Mouse (Mus musculus) midbrain, embryonic 15.5 days (tissue): ENCODE data around the gene Surf4. TPM values are rescaled to one million over a fixed set of nuclear protein-coding genes. Genes with fewer than 3 reads are reported as not detected.
A peak's percentile ranks its signal among the peaks of the same experiment; 100 is the strongest.

Experiments
- ATAC-seq: fragments of 200-750 bp; cut with Nextera tagmentation; replicated peaks from 2 replicates; pipeline ENCODE4 v1.8.0; 2017; ENCODE audit warnings: moderate TSS enrichment
- H3K27ac ChIP-seq: fragments of 300-500 bp; sonication (generic); 2 replicates; pipeline ENCODE4 v1.5.1; 2015; ENCODE audit warnings: mild to moderate bottlenecking, inconsistent platforms
- H3K27me3 ChIP-seq: fragments of 300-500 bp; sonication (generic); replicated peaks from 2 replicates; pipeline ENCODE4 v1.6.1; 2015; ENCODE audit warnings: inconsistent platforms
- H3K36me3 ChIP-seq: fragments of 300-500 bp; sonication (generic); replicated peaks from 2 replicates; pipeline ENCODE4 v1.6.1; 2015; ENCODE audit warnings: inconsistent platforms
- H3K4me1 ChIP-seq: fragments of 300-500 bp; sonication (generic); 2 replicates; pipeline ENCODE4 v1.6.1; 2015; ENCODE audit warnings: inconsistent platforms
- H3K4me2 ChIP-seq: fragments of 300-500 bp; sonication (generic); 2 replicates; pipeline ENCODE4 v1.6.1; 2015; ENCODE audit warnings: inconsistent platforms, mild to moderate bottlenecking, moderate library complexity
- H3K4me3 ChIP-seq: fragments of 300-500 bp; sonication (generic); 2 replicates; pipeline ENCODE4 v1.5.1; 2015; ENCODE audit warnings: mild to moderate bottlenecking, inconsistent platforms
- H3K9ac ChIP-seq: fragments of 300-500 bp; sonication (generic); 2 replicates; pipeline ENCODE4 v1.6.1; 2015; ENCODE audit warnings: mild to moderate bottlenecking, inconsistent platforms
- H3K9me3 ChIP-seq: fragments of 300-500 bp; sonication (generic); 2 replicates; pipeline ENCODE4 v1.6.1; 2016; ENCODE audit warnings: inconsistent platforms
- WGBS: fragments of 180-500 bp; shearing (Covaris S2); methylation state at CpG from one replicate; pipeline ENCODE4 v1.1.7; 2015; ENCODE audit warnings: mixed read lengths; 5-methylcytosine and 5-hydroxymethylcytosine counted together
- polyA plus RNA-seq: library from polyadenylated mRNA; unstranded; fragments of >200 nt; fragmentation: Nextera tagmentation; extraction: Ambion mirVana; gene quantifications from 2 replicates; pipeline ENCODE4 v1.2.1, GENCODE M21; 2015

Surf4 gene
- polyA plus RNA-seq: 107 and 110 TPM in 2 replicates

DNA sequence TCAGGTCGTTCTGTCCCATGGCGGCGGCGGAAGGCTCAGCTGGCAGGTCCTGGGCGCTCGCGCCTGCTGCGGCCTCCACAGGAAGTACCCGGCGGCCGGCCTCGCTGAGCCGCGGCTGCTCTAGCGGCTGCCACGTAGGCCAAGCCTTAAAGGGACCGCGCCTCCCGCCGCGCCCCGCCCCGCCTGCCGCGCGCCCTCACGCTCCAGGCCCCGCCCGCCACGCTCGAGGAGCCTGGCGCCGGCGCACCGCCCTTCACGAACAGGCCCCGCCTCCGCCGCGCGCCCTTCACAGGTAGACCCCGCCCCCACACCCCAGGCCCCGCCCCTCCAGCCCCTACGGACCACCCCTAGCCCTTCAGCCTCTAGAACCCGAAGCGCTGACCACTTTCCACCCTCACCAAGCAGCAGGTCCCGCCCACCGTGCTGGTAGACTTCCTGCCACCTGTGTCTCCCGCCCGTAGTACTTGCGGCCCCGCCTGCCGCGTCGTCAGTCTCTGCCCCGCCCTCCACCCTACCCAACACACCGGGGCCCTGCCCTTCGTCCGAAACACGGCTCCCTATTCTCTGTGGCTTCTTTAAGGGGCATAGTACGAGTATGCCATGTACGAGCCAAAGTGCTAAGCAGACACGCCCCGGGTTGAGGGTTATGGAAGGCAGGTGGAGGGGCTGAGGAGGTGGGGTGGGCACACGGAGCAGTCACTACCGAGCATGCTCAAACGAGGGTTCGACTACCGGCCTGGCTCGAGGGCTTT, at the start of gene Surf4, which contains the start of gene Stkld1:
Gene Surf4 (minus strand): TSS at position 625 of the 752 bp plus-strand sequence.
Gene Stkld1 (plus strand): TSS at position 744 of the 752 bp plus-strand sequence.
- peak; percentile 95 for ATAC-seq
- Histone ChIP-seq H3K4me1 (peaks cover 26% of the 10 kb centered on the region), H3K4me2 (peak within 1 kb of the TSS; percentile 96), H3K27me3 (no peaks in the 10 kb centered on the region), H3K4me3 (peak within 1 kb of the TSS; percentile 98), H3K9me3 (no peaks in the 10 kb centered on the region), H3K36me3 (no peaks in the 10 kb centered on the region), H3K9ac (peak within 1 kb of the TSS; percentile 97), H3K27ac (peak within 1 kb of the TSS; percentile 81)
- WGBS: 2% methylated on average over 57 of the region's 70 CpGs

DNA sequence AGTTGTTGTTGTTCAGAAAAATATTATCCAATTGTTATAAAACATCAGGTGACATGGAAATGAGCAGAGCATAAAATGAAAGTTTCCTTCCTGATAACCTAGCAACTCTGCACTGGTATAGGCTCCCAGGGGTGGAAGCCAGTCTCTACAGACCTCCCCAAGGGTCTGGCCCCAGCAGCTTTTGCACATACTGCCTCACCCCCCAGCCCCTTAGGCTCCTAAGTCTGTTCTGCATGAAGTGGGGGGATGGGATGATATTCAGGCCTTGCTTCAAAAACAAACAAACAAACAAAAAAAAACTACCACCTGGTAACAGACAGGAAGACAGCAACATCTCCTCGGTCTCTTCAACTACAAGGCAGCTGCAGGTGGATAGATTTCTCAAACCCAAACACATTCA, 46.6 kb upstream of the Surf4 start:
- Histone ChIP-seq H3K4me1 (no peaks in the 10 kb centered on the region), H3K9me3 (no peaks in the 10 kb centered on the region), H3K4me3 (no peak overlapping the region), H3K36me3 (no peaks in the 10 kb centered on the region), H3K4me2 (no peak overlapping the region), H3K9ac (no peak overlapping the region), H3K27ac (no peak overlapping the region), H3K27me3 (0 out of 2 replicates have a peak, but pooled peaks cover 3% of the 10 kb centered on the region)
- no peak for ATAC-seq
- 70% methylated on average over 1 of the region's 1 CpGs for WGBS

DNA sequence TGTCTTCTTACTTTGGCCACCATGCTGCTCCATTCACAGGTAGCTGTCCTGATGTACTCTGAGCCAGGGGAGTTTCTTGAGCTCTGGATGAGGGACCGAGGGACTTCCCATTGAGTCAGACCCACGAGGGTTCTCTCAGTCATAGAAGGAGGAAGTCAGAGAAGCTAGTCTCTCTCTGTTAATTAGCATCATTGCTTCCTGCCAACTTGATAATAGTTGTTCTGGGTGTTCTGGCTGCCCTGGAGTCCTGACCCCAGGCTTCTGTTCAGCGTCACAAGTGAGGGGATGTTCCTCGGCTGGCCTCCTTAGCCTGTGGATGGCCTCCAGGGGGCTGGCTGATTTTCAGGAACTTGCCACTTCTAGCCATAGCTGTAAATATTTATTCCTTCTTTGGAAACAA, 40.2 kb upstream of the Surf4 start:
- Histone ChIP-seq H3K9me3 (no peaks in the 10 kb centered on the region), H3K4me1 (no peaks in the 10 kb centered on the region), H3K9ac (no peak overlapping the region), H3K27ac (no peak overlapping the region), H3K4me3 (no peak overlapping the region), H3K36me3 (no peaks in the 10 kb centered on the region), H3K27me3 (no peaks in the 10 kb centered on the region), H3K4me2 (no peak overlapping the region)
- WGBS: 68% methylated on average over 4 of the region's 4 CpGs
- no peak for ATAC-seq

DNA sequence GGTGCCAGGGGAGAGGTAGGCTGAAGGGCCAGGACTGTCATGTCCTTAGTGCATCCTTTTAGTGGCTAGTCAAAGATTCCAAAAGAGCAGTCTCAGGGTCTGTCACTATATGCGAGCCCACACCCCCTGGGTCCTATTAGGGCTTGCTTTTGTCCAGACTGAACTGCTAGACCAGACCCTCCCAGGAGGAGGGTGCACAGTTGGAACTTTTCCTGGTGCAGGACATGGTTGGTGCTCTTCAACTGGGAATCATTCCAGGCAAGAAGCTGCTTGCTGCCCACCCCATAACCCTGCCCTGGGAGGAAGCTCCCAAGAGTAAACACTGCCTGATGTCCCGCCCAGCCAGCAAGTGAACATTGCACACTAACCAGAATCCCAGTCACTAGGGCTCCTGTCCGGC, 39.4 kb upstream of the Surf4 start, which contains the start of gene Adamts13:
Gene Adamts13 (plus strand): TSS at position 301 of the 400 bp plus-strand sequence.
- Histone ChIP-seq H3K9ac (no peak within 1 kb of the TSS), H3K27ac (no peak within 1 kb of the TSS), H3K4me3 (no peak within 1 kb of the TSS), H3K4me2 (no peak within 1 kb of the TSS), H3K36me3 (no peaks in the 10 kb centered on the region), H3K27me3 (no peaks in the 10 kb centered on the region), H3K9me3 (no peaks in the 10 kb centered on the region), H3K4me1 (no peaks in the 10 kb centered on the region)
- 78% methylated on average over 3 of the region's 3 CpGs for WGBS
- ATAC-seq: no peak

DNA sequence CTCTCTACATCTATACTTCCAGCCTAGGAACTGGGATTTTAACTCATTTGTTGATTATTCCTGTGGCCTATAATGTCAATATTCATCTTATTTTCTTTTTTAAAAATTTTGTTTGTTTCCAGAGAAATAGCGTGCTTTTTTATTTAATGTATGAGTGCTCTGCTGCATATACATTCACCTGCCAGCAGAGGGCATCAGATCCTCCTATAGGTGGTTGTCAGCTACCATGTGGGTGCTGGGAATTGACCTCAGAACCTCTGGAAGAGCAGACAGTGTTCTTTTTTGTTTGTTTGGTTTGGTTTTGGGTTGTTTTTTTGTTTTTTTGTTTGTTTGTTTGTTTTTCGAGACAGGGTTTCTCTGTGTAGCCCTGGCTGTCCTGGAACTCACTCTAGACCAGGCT, 33.5 kb upstream of the Surf4 start:
- no peak for ATAC-seq
- H3K9ac ChIP-seq: no peak overlapping the region
- no peaks in the 10 kb centered on the region for H3K9me3 ChIP-seq
- no peak overlapping the region for H3K27ac ChIP-seq
- H3K27me3 ChIP-seq: no peaks in the 10 kb centered on the region
- WGBS: 80% methylated on average over 2 of the region's 2 CpGs
- H3K4me2 ChIP-seq: no peak overlapping the region
- H3K36me3 ChIP-seq: no peaks in the 10 kb centered on the region
- peaks cover 19% of the 10 kb centered on the region for H3K4me1 ChIP-seq
- no peak overlapping the region for H3K4me3 ChIP-seq

DNA sequence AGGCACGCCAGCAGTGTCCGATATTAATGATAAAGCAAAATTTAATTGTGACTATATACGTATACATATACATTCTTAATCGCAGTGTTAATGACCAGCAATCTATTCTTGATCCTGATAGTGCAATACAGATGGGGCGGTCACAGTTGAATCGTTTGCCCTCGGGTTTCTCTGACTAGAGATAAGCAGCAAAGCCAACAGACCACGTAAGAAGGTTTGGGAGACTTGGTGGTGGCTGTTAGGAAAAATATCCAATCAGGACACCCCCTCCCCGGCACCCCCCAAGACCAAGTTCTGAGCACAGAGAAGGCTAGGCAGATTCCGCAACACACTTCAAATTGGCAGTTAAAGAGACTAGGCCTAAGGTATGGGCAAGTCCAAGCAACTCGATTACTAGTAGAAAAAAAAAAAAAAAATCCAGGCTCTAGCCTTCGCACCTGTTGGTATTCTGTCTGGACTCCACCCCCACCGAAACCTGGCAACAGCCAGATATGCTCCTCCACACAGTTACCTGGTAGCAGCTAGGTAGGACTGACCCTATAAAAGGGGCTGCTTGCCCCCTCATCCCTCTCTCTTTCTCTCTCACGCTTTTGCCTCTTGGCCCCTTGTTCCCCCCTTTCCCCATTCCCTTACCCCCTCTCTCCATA, 31.1 kb upstream of the Surf4 start:
- H3K4me2 ChIP-seq: peak overlapping the region; percentile 68
- H3K27me3 ChIP-seq: no peaks in the 10 kb centered on the region
- peak overlapping the region; percentile 90 for H3K4me3 ChIP-seq
- peak overlapping the region; percentile 99 for H3K27ac ChIP-seq
- peak overlapping the region; percentile 92 for H3K9ac ChIP-seq
- peaks cover 3% of the 10 kb centered on the region for H3K36me3 ChIP-seq
- WGBS: 16% methylated on average over 14 of the region's 14 CpGs
- peaks cover 38% of the 10 kb centered on the region for H3K4me1 ChIP-seq
- no peaks in the 10 kb centered on the region for H3K9me3 ChIP-seq
- ATAC-seq: peak; percentile 4

DNA sequence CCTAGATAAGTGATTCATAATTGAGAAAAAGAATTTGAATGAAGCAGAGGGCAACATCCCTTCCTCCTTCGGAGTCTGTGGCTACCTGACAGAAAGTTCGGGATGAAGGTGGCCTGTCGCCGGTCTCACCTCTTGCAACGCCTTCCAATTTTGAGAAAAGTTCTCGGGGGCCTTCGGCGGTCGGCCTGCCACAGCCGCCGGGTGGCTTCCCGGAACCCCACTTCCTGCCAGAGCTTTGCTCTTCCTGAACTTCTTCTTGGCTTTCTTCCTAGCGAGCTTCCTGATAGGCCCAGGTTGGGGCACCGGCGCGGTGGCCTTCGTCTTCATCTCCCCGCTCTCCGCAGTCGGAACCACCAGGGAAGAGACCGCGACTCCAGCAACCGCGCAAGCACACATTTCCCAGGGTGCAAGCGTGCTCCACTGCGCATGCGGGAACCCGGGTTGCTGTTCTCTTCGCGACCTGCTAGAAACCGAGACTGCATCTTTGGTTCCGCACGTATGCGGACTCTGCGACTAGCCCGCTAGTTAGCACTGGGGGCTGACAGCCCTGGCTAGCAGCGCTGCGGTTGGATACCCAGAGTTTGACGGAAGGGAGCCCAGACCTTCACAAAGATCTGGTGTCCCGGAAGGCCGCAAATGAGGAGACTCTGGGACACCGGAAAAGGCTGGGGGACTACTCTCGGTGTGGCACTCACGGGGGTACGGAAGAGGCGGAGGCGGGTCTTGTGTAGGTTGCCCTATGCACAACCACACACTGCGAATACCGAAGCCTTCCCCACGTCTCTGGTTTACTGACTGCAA, 30.4 kb upstream of the Surf4 start, which contains the start of gene Rexo4:
Gene Rexo4 (minus strand): TSS at position 464 of the 801 bp plus-strand sequence.
- Histone ChIP-seq H3K27ac (peak within 1 kb of the TSS; percentile 99), H3K9me3 (no peaks in the 10 kb centered on the region), H3K27me3 (no peaks in the 10 kb centered on the region), H3K4me1 (peaks cover 38% of the 10 kb centered on the region), H3K4me3 (peak within 1 kb of the TSS; percentile 90), H3K36me3 (peaks cover 5% of the 10 kb centered on the region), H3K9ac (peak within 1 kb of the TSS; percentile 92), H3K4me2 (peak within 1 kb of the TSS; percentile 68)
- ATAC-seq: peak; percentile 98
- under 1% methylated on average over 50 of the region's 50 CpGs for WGBS

DNA sequence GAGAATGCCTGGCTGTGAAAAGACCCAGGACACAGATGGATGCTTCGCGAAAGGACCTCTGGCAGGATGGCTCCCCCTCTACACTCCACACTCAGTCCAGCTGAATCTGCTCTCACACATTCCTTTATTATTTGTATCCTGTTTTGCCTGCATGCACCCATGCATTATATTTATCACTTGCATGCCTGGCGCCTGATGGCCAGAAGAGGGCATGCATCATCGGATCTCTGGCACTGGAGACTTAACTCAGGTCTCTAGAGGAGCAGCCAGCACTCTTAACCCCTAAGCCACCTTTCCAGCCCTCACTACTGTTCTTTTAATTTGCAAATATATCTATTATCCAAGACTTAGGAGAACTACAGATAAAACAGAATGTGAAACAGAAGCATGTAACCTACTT, 27.0 kb upstream of the Surf4 start:
- Histone ChIP-seq H3K27me3 (no peaks in the 10 kb centered on the region), H3K36me3 (peaks cover 23% of the 10 kb centered on the region), H3K4me3 (no peak overlapping the region), H3K27ac (no peak overlapping the region), H3K9me3 (no peaks in the 10 kb centered on the region), H3K4me2 (no peak overlapping the region), H3K9ac (no peak overlapping the region), H3K4me1 (peaks cover 38% of the 10 kb centered on the region)
- WGBS: 79% methylated on average over 4 of the region's 4 CpGs
- ATAC-seq: no peak

DNA sequence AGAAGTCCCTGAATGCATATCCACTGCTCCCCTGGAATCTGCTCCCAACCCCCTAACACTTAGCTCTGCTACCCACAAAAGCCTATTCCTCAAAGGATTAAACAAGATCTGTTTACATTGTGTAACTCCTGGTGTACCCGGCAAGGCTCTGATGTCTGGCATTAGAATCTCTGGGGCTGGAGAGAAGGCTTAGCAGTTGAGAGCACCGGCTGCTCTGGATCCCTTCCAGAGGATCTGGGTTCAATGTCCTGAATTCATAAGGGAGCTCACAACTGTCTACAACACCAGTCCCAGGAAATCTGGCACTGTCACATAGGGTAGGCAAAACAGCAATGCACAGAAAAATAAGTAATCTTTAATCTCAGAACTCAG, 23.7 kb upstream of the Surf4 start:
- Histone ChIP-seq H3K4me3 (no peak overlapping the region), H3K36me3 (peaks cover 53% of the 10 kb centered on the region), H3K4me1 (peaks cover 21% of the 10 kb centered on the region), H3K27ac (no peak overlapping the region), H3K9me3 (no peaks in the 10 kb centered on the region), H3K27me3 (no peaks in the 10 kb centered on the region), H3K4me2 (no peak overlapping the region), H3K9ac (no peak overlapping the region)
- ATAC-seq: no peak
- WGBS: 84% methylated on average over 2 of the region's 2 CpGs

DNA sequence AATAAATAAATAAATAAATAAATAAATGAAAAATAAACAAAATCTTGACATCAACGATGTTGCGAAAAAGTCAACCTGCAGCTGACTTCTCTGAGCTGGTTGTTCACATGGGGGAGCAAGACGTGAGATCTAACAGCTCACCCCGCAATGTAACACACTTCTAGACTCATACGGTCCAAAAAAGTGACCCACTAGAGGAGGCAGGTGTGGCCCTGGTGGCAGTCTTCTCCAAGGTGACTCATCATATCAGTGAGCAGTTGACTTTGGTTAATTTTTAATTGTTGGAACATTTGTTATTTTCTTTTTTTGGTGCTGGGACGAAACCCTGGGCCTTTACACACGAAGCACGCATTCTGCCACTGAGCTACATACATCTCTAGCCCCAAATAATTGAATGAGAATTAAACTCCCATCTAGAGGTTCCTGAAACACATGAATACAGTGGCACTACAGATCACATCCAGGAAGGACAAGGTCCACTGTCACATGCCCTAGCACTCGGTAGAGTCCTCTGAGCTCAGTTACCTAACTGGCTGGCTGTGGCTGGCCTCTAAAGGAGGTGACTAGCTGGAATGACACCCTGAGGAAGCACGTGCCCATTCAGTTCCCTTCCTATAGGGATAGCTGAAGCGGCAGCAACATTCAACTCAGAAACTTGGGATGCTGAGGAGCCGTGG, 23.2 kb upstream of the Surf4 start:
- Histone ChIP-seq H3K4me3 (no peak overlapping the region), H3K27ac (no peak overlapping the region), H3K4me1 (peaks cover 17% of the 10 kb centered on the region), H3K4me2 (no peak overlapping the region), H3K36me3 (peaks cover 58% of the 10 kb centered on the region), H3K9ac (no peak overlapping the region), H3K27me3 (no peaks in the 10 kb centered on the region), H3K9me3 (no peaks in the 10 kb centered on the region)
- WGBS: 94% methylated on average over 12 of the region's 12 CpGs
- ATAC-seq: no peak

DNA sequence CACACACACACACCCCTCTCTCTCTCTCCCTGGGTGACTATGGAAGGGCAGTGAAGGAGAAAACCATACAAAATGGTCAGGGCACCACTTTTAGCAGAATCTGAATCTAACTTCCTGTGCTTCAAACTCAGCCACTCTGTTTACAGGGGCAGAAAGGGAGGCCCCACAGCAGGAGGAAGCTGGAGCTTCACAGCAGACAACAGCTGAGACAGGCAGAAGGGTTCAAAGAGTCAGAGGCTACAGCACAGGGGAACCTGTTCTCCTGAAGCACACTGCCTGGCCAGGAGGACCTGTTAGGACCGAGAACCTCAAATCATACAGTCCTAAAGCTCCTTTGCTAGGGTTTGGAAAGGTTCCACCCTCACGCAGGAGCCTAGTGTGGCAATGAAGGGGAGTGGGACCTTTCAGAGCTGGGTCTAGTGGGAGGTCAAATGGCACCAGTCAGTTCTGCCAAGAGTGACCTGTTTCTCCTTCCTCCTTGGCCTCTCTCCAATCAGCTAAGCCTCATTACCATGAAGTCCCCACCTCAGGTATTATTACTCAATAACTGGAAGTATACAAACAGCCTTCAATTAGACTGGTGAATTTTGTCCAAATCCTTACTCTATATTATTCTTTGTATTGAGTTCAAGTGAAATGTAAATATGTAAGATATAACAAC, 21.1 kb upstream of the Surf4 start:
- H3K9me3 ChIP-seq: no peaks in the 10 kb centered on the region
- 93% methylated on average over 2 of the region's 2 CpGs for WGBS
- H3K4me1 ChIP-seq: no peaks in the 10 kb centered on the region
- H3K27ac ChIP-seq: no peak overlapping the region
- no peak overlapping the region for H3K4me3 ChIP-seq
- peaks cover 56% of the 10 kb centered on the region for H3K36me3 ChIP-seq
- H3K9ac ChIP-seq: no peak overlapping the region
- ATAC-seq: no peak
- no peaks in the 10 kb centered on the region for H3K27me3 ChIP-seq
- H3K4me2 ChIP-seq: no peak overlapping the region
